Mouse (Mus musculus) CD8-positive naive resting alpha-beta T cell, adult 57 days (primary cell): ENCODE measurements around the gene Tmem176b. TPM values are rescaled to one million over a fixed set of nuclear protein-coding genes. Genes with fewer than 3 reads are reported as not detected.

Experiments used
- total RNA-seq: library from RNA; stranded (reverse); gene quantifications from one replicate; pipeline ENCODE4 v1.2.4, GENCODE M21; 2023

Tmem176b gene
- 9.1 TPM for total RNA-seq

DNA sequence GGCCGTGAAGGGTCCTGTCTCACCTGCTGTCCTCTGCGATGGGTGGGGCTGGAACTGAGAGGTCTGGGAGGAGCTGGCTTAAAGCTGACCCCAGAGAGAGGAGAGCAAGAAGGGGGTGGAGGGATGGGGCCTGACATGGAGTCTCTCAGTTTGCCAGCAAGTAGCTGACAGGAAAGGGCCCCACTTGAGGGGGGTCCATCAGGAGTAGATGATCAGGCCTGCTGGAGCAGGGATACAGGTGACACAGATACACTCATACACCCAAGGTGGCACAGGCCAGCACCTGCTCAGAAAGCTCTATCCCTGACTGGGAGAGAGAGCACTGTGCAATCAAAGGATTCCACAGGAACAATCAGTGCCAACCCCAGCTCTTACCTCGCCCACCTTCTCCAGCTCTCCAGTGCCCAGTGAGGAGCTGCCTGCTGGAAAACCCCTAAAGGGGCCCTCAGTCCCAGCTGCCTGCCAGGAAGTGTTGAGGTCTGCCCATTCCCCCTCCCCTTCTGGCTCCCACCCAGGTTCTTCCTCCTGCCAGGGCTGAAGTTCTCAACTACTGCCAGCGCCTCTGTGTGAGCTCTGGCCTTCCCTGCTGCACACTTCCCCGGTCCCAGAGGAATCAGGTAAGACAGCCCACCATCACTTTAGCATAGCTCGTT is at the start of gene Tmem176b:
Tmem176b (minus strand) TSS at position 524 of the 653 bp plus-strand sequence.

GRCm38 (mm10) chr6:48872596-48872995 is 31.3 kb upstream of the Tmem176b start, which contains the start of gene Aoc1:
Aoc1 (plus strand) TSS chr6:48872896.

GRCm38 (mm10) chr6:48840371-48840969 is 826 bp downstream of the Tmem176b start, which contains the start of gene Tmem176a:
Tmem176a (plus strand) TSS chr6:48840919.

Other genes starting within 250 kb of the Tmem176b start
- 1.7 TPM for gene Repin1, start 247.6 kb downstream of the Tmem176b start, total RNA-seq
- gene Gm44965, start 247.6 kb downstream of the Tmem176b start, total RNA-seq = not detected
- gene Zfp775, start 239.4 kb downstream of the Tmem176b start, total RNA-seq = 5.0 TPM
- gene AI854703, start 214.7 kb downstream of the Tmem176b start, total RNA-seq = 0.77 TPM
- 126 TPM for gene Gimap8, start 194.3 kb downstream of the Tmem176b start, total RNA-seq
- 157 TPM for gene Gimap9, start 165.4 kb downstream of the Tmem176b start, total RNA-seq
- gene Gimap4, start 156.9 kb downstream of the Tmem176b start, total RNA-seq = 194 TPM
- gene Gimap6, start 133.3 kb downstream of the Tmem176b start, total RNA-seq = 1,380 TPM
- gene Gm28053, start 122.9 kb downstream of the Tmem176b start, total RNA-seq = 19.7 TPM
- gene Gimap7, start 122.9 kb downstream of the Tmem176b start, total RNA-seq = 33.3 TPM
- gene Gimap1, start 102.4 kb downstream of the Tmem176b start, total RNA-seq = 115 TPM
- gene Gimap5, start 95.3 kb downstream of the Tmem176b start, total RNA-seq = 161 TPM
- 406 TPM for gene Gimap3, start 70.6 kb downstream of the Tmem176b start, total RNA-seq
- gene Tmem176a, start 577 bp downstream of the Tmem176b start, total RNA-seq = 2.6 TPM
- not detected for gene Aoc1, start 31.4 kb upstream of the Tmem176b start, total RNA-seq
- not detected for gene 1600015I10Rik, start 88.4 kb upstream of the Tmem176b start, total RNA-seq
- gene Doxl2, start 133.5 kb upstream of the Tmem176b start, total RNA-seq = not detected
- not detected for gene Svs1, start 145.4 kb upstream of the Tmem176b start, total RNA-seq
- 0.40 TPM for gene Gpnmb, start 195.1 kb upstream of the Tmem176b start, total RNA-seq
- 43.6 TPM for gene Malsu1, start 232.3 kb upstream of the Tmem176b start, total RNA-seq